Mouse (Mus musculus): ENCODE measurements at regions not wholly inside any gene's neighbourhood (a gene's known extent, or its start where the extent isn't known, plus 50 kb on each side); places are given as distances from the start of the nearest gene placed in this dataset.
"Not testable (repeated sequence)": the region's sequence is repeated elsewhere in the genome, so short reads cannot be mapped to it uniquely, and the experiment has no call there.

GRCm38 (mm10) chr8:56929076-56929475, 378.2 kb downstream of the Fbxo8 start:
- DNase-seq, result peak; percentile 1

GRCm38 (mm10) chr8:56932421-56932820, 381.5 kb downstream of the Fbxo8 start:
- DNase-seq, result no peak

DNA sequence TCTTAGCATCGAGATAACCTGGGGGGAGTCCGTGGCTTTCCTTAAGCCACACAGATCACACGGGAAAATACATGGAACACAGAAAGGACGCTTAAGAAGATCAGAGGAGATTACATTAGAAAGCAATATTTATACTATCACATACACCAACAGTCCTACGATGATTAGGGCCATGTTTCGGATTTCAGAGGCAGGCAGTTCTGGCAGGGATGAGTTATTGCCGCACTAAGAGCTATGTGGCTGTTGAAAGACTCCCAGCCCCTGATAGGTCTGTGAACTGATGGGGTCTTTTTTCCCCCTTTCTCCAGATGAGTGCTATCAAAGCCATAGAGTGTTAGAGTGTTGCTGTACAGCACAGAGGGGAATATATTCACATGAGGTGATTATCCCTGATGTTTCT, 358.6 kb upstream of the Hand2 start:
- no peak for DNase-seq

DNA sequence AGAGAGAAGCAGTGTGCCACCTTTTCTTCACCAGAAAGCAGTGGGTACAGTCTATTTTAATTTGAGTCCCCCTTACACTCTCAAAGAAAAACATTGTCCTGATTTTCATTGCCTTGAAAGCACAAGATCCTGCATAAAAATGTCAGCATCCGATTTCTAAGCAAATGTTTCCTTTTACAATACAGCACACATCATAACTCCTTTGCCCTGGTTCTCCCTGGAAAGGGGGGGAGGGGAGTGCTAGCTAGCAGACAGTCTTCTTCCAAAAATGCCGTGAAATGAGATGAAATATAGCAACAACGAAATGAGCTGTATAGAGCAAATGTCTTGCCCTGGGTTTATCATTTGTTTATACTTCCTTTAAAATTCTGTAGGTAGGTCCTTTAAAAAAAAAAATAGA, 350.5 kb upstream of the Hand2 start:
- DNase-seq, result no peak

GRCm38 (mm10) chr8:56978994-56979393, 341.8 kb upstream of the Hand2 start:
- DNase-seq, result no peak

DNA sequence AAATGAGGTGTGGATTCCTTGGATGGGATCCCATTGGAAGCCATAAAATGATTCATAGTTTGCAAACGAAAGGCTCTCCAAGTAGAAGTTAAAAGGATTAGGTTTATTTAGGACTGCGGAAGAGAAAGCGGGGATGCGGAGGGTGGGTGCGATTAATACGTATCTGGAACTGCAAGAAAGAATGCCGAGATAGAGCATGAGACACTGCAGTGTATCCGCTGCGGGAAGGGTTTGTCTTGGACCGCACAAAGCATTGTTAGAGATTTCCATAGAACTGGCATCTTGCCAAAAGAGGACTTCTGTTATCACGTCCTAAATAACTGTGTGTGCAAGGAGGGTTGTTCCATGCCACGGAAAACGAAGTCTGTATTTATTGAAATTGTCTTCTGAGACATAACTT, 341.4 kb upstream of the Hand2 start:
- no peak for DNase-seq

- DNase-seq, result no peak
These were observed 310.3 kb upstream of the Hand2 start for GRCm38 (mm10) chr8:57010318-57011024.

DNA sequence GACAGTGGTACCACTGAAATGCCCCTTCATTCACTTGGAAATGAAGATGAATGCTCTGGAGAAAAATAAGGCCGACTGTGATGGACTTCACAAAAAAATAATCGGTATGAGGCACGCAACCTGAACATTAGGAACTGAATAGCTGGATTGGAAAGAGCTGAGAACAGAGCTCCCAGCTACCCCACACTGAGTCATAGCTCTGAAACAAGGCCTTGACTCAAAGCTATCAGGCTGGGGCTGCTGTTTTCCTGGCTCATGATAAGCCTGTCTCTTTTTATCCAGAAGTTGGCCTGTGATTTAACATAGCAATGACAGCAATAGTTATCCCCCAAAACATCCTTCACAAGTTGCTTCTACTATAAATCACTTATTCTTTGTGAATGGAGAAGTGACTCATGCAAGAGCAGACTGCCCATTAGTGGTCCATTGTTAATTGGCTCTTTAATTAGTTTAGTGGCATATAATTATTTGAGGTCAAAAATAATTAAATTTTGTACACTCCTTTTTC, 306.9 kb upstream of the Hand2 start:
- DNase-seq, result peak; percentile 50

- DNase-seq, result no peak
These were observed 304.5 kb upstream of the Hand2 start for GRCm38 (mm10) chr8:57016329-57016728.

GRCm38 (mm10) chr8:57028096-57028495, 292.7 kb upstream of the Hand2 start:
- not testable (repeated sequence) for DNase-seq

DNA sequence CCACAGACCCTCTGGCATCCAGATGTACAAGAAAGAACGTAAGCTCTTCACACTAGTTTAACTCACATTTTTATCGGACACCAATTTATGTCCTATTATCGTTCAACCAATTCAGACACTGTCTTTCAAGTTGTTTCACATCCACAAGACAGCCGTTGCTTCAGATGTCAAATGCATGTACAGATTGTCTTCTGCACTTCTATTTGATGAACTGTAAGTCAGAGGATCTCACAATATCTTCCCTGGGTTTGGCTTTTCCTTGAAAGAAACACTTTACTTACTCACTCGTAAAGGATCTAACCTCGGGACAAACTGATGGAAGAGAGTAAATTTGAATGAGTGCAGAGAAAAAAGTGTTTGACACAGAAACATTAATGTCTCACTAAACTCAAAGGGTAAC, 272.3 kb upstream of the Hand2 start:
- no peak for DNase-seq

GRCm38 (mm10) chr8:57048909-57049308, 271.9 kb upstream of the Hand2 start:
- no peak for DNase-seq

DNA sequence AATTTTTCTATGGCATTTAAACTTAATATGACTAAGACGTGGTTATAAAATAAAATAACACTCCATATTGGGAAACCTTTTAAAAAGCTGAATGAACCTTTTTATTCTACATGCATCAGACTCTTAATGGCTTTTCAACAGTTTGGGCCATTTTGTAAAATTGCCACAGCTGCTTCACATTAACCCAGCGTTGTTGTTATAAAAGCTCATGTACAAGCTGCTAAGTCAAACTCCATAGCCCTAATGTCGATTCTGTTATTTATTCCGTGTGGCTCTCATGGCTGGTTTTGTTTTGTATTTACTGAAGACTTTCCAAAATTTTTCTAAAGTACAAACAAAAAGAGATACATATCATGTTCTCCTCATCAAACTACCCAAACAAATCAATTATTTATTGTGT, 268.1 kb upstream of the Hand2 start:
- DNase-seq, result no peak

DNA sequence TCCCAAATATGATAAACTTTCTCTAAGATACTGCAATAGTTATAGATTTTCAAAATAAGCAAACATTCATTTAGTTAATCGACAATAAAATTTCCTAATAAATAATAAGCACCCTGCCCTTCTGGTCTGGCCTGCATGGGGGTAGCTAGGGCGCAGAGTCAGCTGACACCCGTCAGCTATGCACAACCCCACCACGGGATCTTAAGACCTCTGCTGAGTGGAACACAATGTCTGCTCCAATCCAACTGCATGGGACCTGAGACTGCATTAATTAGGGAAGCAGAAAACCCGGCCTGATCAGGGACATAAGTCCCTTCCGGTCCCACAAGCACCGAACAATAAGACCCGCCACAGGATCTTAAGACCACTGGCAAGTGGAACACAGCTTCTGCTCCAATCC, 243.8 kb upstream of the Hand2 start:
- DNase-seq, result no peak

GRCm38 (mm10) chr8:57086811-57087210, 234.0 kb upstream of the Hand2 start:
- no peak for DNase-seq

GRCm38 (mm10) chr8:57092403-57092802, 228.4 kb upstream of the Hand2 start:
- no peak for DNase-seq

- no peak for DNase-seq
These were observed 225.6 kb upstream of the Hand2 start for GRCm38 (mm10) chr8:57095169-57095568.

DNA sequence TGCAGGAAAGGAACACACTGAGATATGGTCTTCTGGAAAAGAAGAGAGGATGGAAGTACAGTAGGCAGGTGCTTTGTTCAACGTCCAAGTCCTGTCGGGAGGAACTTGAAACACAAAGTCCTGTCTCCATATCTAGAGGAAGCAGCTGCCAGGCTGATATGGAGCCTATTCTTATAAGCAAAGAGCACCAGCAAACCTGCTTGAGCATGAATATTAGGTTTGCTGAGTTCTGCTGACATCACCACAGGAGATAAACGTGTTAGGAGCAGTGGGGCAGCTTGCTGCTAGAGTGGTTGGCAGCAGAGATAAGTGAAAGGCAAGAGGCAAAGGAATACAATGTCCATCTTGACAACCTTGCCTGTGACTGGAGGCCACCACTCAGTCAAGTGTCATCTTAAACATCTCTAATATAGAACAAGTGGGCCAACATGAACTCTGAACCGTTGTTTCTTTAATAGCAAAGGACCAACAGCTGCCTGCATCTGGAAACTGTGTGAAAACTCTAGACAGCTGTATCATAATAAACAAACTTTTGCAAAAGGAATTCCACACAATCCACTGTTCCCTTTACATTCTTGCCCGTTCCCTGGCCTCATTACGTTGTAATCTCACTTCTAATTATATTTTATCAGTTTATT, 209.9 kb upstream of the Hand2 start:
- DNase-seq, result not testable (repeated sequence)

GRCm38 (mm10) chr8:57111403-57111771, 209.4 kb upstream of the Hand2 start:
- DNase-seq, result no peak

DNA sequence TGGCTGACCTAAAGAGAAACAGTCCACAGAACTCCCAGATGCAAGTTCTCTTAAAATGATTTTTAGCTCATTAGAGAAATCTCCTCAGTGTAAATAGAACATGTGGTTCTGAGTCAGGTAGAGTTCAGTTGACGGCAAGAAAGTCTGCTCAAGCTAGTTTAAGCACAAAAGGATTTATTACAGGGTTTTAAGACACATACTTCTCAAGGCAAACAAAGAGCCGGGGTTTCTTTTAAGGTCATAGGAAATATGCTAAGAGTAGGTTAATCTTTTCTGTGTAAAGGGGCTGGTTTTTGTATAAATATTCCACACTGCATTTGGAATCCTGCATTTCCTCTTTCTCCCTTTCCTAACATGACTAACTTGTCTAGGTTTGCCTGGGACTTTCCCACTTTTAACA, 206.9 kb upstream of the Hand2 start:
- no peak for DNase-seq

DNA sequence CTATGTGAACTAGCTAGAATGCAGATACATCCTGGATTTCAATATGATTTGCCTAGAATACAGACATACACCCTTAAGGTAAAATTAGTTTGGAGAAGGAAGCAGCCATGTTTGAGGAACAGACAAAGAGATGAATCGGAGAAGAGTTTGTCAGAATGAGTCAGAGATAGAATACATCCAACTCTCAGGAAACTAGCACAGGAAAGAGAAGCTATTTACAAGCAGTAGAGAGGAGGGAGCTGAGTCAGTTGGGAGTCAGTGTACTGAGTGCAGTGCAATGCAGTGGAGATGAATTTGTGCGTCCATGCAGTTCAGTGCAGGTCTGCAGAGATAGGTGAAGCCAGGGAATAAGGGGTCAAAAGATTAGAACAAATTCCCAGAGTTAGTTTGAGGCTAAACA, 205.5 kb upstream of the Hand2 start:
- DNase-seq, result no peak

GRCm38 (mm10) chr8:57134041-57134440, 186.7 kb upstream of the Hand2 start:
- no peak for DNase-seq

DNA sequence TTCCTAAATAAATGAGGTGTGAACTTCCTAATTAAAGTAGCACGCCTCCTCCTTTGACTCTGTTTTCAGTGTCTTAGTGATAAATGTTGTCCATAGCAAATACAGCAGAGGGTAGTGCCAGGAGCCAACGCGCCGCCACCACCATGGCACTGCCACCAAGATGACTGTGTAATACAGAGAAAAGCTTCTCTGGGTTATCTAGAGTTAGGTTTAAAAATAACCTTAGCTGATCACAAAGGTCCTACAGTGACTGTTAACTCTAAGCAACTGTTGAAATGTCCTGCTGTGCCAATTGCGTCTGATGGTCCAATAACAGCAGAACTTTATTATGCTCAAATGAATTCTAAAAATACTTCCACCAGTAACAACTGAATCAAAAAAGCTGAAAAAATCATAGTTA, 186.1 kb upstream of the Hand2 start:
- no peak for DNase-seq

- DNase-seq, result no peak
These were observed 172.7 kb upstream of the Hand2 start for GRCm38 (mm10) chr8:57148036-57148435.

Data from adrenal gland, adult 2 months (tissue).